Mouse (Mus musculus): ENCODE measurements around the gene Ralb. TPM values are rescaled to one million over a fixed set of nuclear protein-coding genes. Genes with fewer than 3 reads are reported as not detected.

The Ralb gene
- polyA plus RNA-seq, 1 experiment = not detected

DNA sequence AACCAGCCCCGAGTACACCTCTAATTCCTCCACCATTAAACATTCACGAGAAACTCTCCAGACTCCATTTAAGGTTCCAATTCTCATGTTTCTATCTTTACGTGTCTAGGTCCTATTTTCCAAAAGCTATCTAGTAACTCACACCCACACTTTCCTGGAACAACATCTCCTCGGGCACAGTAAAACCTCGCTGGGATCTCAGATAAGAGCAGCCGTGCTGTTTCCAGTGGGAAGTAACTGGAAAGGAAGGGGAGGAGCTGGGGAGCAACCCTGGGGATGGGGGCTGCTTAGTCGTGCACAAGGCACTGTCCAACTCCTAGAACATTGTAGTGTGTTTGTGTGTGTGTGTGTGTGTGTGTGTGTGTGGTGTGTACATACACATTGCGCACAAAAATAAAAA lies 2.7 kb downstream of the Ralb start:
- no peak overlapping the region for H3K27ac ChIP-seq (ENCODE audit: insufficient read depth, low read depth, low read length)
- TF ChIP-seq CTCF (IDR thresholded peaks at IDR 0.05; ENCODE audit: insufficient read depth, low read depth, low read length) (no peak), POLR2A (IDR thresholded peaks at IDR 0.05; ENCODE audit: insufficient read depth, low read depth, low read length) (no peak)
- H3K4me3 ChIP-seq (ENCODE audit: insufficient read depth, low read depth, low read length) = no peak overlapping the region
- 48% methylated on average over 8 of the region's 8 CpGs for WGBS
- peaks cover 22% of the 10 kb centered on the region for H3K4me1 ChIP-seq (ENCODE audit: control insufficient read depth, insufficient read depth, low read length)

DNA sequence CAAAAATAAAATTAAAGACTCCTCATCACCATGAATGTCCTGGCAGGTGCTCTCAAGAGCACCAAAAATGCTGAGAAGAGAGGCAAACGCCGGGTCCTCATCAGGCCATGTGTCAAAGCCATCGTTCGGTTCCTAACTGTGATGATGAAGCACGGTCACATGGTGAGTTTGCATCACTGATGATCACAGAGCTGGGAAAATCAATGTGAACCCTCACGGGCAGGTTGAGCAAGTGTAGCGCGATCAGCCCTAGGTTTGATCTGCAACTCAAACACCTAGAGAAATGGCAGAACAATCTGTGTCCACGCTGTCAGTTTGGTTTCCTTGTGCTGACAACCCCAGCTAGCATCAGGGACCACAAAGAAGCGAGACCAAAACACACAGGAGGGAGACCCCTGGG lies 5.1 kb downstream of the Ralb start:
- WGBS = 95% methylated on average over 10 of the region's 10 CpGs
- Histone ChIP-seq H3K4me1 (ENCODE audit: control insufficient read depth, insufficient read depth, low read length) (peaks cover 24% of the 10 kb centered on the region), H3K27ac (ENCODE audit: insufficient read depth, low read depth, low read length) (no peak overlapping the region), H3K4me3 (ENCODE audit: insufficient read depth, low read depth, low read length) (no peak overlapping the region)
- TF ChIP-seq CTCF (IDR thresholded peaks at IDR 0.05; ENCODE audit: insufficient read depth, low read depth, low read length) (no peak), POLR2A (IDR thresholded peaks at IDR 0.05; ENCODE audit: insufficient read depth, low read depth, low read length) (no peak)

DNA sequence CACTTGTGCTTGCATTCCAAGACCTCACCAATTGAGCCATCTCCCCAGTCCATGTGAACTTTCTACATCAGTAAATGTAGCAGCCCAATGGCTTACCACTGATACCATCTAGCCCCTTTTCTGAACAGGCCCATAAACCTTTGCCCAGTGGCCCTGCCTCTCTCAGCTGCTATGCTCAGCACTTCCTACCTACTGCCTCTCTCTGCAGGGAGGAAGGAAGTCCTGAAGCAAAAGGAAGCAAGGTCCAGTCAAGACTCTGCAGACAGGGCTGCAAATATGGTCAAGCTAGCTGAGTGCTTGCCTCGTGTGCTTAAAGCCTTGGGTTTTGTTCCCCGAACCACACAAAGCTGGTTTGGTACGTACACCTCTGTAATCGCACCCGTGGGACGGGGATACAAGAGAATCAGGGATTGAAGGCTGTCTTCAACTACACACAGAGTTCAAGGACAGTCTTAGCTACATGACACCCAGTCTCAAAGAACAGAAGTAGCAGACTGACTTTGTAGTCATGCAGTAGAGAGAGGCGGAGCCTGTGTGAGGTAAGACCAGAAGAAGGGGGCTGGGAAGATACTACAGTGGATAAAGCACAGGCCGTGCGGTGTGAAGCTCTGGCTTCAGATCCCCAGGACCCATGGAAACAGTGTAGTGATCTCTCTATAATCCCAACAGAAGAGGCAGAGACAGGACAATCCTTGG lies 5.9 kb downstream of the Ralb start:
- no peak overlapping the region for H3K4me3 ChIP-seq (ENCODE audit: insufficient read depth, low read depth, low read length)
- H3K27ac ChIP-seq (ENCODE audit: insufficient read depth, low read depth, low read length) = no peak overlapping the region
- H3K4me1 ChIP-seq (ENCODE audit: control insufficient read depth, insufficient read depth, low read length) = peaks cover 24% of the 10 kb centered on the region
- 88% methylated on average over 9 of the region's 9 CpGs for WGBS
- no peak for TF ChIP-seq CTCF (IDR thresholded peaks at IDR 0.05; ENCODE audit: insufficient read depth, low read depth, low read length)
- TF ChIP-seq POLR2A (IDR thresholded peaks at IDR 0.05; ENCODE audit: insufficient read depth, low read depth, low read length) = no peak

DNA sequence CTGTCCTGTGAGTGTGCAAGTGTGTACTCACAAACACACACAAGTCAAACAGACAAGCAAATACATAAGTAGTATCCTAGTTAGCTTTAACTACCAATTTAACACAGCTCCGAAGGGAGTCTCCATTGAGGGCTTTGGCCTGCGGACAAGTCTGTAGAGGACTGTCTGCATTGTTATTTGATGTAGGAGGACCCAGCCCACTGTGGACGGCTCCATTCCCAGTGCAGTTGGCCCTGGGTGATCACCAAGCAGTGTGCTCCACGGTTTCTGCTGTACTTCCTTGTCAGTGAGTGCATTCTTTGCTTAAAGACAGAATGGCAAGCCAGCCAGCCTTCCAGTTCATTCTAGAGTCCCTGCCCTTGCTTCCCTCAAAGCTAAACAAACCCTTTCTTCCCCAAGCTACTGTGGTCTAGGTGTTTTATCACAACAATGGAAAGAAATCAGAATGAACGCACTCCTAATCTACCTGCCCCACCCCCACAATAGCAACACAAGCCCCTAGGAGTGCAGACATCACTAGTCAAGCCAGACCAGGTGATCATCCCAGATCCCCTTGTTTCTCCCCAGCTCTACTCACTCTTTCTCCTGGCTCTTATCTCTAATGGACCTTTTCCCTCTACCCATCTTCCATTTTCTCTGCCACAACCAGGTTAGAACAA lies 7.1 kb downstream of the Ralb start:
- H3K27ac ChIP-seq (ENCODE audit: insufficient read depth, low read depth, low read length) = no peak overlapping the region
- whole genome bisulfite sequencing = 76% methylated on average over 5 of the region's 5 CpGs
- no peak overlapping the region for H3K4me3 ChIP-seq (ENCODE audit: insufficient read depth, low read depth, low read length)
- peaks cover 21% of the 10 kb centered on the region for H3K4me1 ChIP-seq (ENCODE audit: control insufficient read depth, insufficient read depth, low read length)
- TF ChIP-seq POLR2A (IDR thresholded peaks at IDR 0.05; ENCODE audit: insufficient read depth, low read depth, low read length) (no peak), CTCF (IDR thresholded peaks at IDR 0.05; ENCODE audit: insufficient read depth, low read depth, low read length) (no peak)

DNA sequence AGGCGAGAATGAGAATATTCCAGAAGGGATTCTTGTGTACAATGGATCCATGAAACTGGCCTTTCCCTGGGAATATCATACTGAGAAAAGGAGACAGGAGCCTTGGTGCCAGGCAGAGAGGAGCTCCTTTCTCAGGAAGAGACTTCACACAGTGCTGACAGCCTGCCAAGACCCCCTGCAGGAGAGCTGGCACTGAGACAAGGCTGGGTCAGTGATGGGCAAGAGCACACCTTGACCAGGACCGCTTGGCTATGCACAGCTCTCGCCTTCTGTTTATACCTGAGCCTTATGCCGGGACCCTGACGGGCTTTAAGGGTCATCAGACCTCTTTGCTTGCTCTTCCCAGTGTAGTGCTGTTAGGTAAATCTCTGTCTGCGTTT lies 9.2 kb downstream of the Ralb start:
- no peak overlapping the region for H3K27ac ChIP-seq (ENCODE audit: insufficient read depth, low read depth, low read length)
- peaks cover 23% of the 10 kb centered on the region for H3K4me1 ChIP-seq (ENCODE audit: control insufficient read depth, insufficient read depth, low read length)
- WGBS = 95% methylated on average over 6 of the region's 6 CpGs
- TF ChIP-seq POLR2A (IDR thresholded peaks at IDR 0.05; ENCODE audit: insufficient read depth, low read depth, low read length) = no peak
- TF ChIP-seq CTCF (IDR thresholded peaks at IDR 0.05; ENCODE audit: insufficient read depth, low read depth, low read length) = no peak
- no peak overlapping the region for H3K4me3 ChIP-seq (ENCODE audit: insufficient read depth, low read depth, low read length)

DNA sequence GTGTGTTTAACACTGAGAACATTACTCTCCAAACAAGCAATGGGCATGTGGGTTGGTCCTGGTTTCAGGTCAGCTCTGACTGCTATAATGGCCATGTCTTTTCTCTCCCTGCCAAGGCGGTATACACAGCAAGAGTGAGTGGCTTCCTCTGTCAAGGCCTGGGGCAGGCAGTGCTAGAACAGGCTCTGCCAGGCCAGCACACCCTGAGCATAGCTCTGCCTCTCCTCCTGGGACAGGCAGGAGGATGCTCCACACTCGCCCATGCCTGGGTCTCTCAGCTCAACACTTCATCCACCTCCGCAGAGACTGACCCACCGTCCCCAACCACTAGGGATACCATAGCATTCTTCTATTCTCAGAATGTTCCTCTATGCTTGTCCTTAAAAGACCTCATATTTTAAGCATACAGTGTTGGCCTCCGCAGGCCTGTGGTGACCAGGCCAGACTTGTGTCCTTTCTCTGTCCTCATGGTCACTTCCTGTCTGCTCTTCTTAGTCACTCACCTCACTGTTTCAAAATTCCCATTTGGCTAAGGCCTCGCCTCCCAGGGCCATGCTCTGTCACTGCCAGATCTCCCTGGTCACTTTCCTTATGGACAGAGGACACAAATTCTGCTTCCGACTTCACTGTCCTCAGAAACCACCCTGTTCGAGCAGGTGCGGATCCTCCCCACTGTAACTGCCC lies 9.7 kb downstream of the Ralb start:
- WGBS = 91% methylated on average over 9 of the region's 9 CpGs
- H3K4me1 ChIP-seq (ENCODE audit: control insufficient read depth, insufficient read depth, low read length) = peaks cover 24% of the 10 kb centered on the region
- H3K4me3 ChIP-seq (ENCODE audit: insufficient read depth, low read depth, low read length) = no peak overlapping the region
- TF ChIP-seq CTCF (IDR thresholded peaks at IDR 0.05; ENCODE audit: insufficient read depth, low read depth, low read length) = no peak
- no peak for TF ChIP-seq POLR2A (IDR thresholded peaks at IDR 0.05; ENCODE audit: insufficient read depth, low read depth, low read length)
- H3K27ac ChIP-seq (ENCODE audit: insufficient read depth, low read depth, low read length) = no peak overlapping the region

DNA sequence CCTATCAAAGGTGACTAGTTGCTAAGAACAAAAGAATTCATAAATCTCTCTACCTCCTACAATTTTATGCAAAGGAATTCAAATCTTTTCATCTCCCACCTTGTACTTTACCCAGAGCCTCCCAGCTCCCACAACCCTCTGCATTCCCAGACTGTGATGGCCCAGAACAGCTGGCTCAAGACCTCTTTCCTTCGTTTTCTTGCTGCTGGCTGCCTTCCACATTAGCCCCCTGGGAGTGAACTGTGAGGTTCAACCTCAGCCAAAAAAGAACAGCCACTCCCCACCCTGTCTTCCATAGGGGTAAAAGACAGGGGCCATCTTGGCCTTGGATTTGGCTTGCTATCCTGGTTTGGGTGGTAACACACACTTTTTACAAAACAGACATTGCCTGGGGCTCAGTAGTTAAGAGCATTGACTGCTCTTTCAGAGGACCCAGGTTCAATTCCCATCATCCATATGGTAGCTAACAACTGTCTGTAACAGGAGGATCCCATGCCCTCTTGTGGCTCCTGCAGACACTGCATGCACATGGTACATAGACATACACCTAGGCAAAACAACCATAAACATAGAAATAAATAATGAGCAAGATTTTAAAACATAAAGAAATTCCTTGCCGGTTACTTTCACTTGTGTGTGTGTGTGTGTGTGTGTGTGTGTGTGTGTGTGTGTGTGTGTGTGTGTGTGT lies 10.4 kb downstream of the Ralb start:
- Histone ChIP-seq H3K4me3 (ENCODE audit: insufficient read depth, low read depth, low read length) (no peak overlapping the region), H3K27ac (ENCODE audit: insufficient read depth, low read depth, low read length) (no peak overlapping the region), H3K4me1 (ENCODE audit: control insufficient read depth, insufficient read depth, low read length) (peaks cover 24% of the 10 kb centered on the region)
- WGBS = 72% methylated on average over 2 of the region's 2 CpGs
- TF ChIP-seq CTCF (IDR thresholded peaks at IDR 0.05; ENCODE audit: insufficient read depth, low read depth, low read length) (no peak), POLR2A (IDR thresholded peaks at IDR 0.05; ENCODE audit: insufficient read depth, low read depth, low read length) (no peak)

DNA sequence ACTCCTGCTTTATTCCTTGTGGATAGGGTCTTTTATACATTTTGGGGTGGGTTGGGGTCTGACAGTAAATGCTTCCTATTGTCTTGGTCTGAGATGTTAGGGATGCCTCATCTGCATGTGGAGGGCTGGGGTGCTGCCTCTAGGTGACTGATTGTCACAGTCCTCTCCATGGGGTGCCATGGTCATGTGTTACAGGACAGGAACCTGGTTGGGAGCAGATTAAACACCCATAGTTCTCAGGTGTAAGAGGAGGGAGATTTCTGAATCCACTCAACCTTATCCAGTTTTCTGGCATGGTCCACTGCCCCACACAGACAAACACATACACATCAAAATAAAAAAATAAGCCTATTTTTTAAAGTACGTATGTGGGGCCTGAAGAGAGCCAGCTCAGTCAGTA lies 12.1 kb downstream of the Ralb start:
- Histone ChIP-seq H3K4me3 (ENCODE audit: insufficient read depth, low read depth, low read length) (no peak overlapping the region), H3K27ac (ENCODE audit: insufficient read depth, low read depth, low read length) (no peak overlapping the region), H3K4me1 (ENCODE audit: control insufficient read depth, insufficient read depth, low read length) (peaks cover 22% of the 10 kb centered on the region)
- TF ChIP-seq CTCF (IDR thresholded peaks at IDR 0.05; ENCODE audit: insufficient read depth, low read depth, low read length) (no peak), POLR2A (IDR thresholded peaks at IDR 0.05; ENCODE audit: insufficient read depth, low read depth, low read length) (no peak)
- WGBS = 88% methylated on average over 1 of the region's 1 CpGs

DNA sequence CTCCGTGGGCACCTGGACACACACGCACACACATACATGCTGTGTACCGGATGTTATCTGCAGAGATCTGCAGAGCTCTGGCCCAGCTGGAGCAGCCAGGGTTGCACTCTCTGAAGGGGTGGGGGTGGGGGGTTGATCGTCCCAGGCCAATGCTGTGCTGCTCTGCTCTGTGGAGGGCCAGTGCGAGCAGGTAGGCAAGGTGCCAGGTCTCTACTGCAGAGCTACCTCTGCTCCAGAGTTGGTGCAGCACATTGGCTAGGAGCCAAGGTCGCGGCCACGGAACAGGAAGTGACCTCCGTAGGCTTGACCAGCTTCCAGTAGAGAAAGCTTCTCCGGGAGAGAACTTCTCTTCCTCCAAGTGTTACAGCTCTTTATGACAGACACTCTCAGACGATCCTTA lies 12.5 kb downstream of the Ralb start:
- TF ChIP-seq POLR2A (IDR thresholded peaks at IDR 0.05; ENCODE audit: insufficient read depth, low read depth, low read length) = no peak
- TF ChIP-seq CTCF (IDR thresholded peaks at IDR 0.05; ENCODE audit: insufficient read depth, low read depth, low read length) = no peak
- Histone ChIP-seq H3K4me1 (ENCODE audit: control insufficient read depth, insufficient read depth, low read length) (peaks cover 25% of the 10 kb centered on the region), H3K4me3 (ENCODE audit: insufficient read depth, low read depth, low read length) (no peak overlapping the region), H3K27ac (ENCODE audit: insufficient read depth, low read depth, low read length) (no peak overlapping the region)
- 47% methylated on average over 11 of the region's 11 CpGs for WGBS

Measured in olfactory bulb, adult 2 months (tissue).